Mouse (Mus musculus): Measurements from ENCODE around the gene Dnaaf3.

Gene Dnaaf3

DNA sequence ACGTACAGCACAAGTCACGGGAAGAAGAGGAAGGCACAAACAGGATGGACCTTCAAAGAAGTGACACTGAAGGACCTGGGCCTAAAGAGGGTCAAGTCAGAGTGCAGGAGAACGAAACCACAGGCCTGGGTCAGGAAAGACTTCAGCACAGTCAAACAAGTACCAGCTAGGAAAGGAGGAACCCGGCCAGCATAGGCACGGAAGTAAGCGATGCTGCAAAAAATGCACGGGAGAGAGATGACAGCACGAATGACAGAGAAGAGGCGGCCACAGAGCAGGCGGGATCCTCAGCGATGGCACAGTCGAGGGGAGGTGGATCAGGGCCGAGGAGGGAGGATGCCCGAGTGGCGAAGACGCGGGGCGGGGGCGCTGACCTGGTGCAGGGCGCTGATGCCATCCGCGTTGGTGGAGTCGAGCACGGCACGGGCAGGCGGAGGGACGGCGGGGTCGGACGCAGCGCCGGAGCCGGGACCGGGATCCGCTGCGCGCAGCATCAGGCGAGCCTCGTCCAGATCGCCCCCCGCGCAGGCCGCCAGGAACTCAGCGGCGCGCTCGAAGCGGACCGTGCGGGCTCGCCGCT lies 31.3 kb downstream of the Dnaaf3 start:
- in situ Hi-C loops (cut with MboI; ENCODE audit: low sequenced_read_pairs): no loop called here

- in situ Hi-C loops (cut with MboI; ENCODE audit: low sequenced_read_pairs): no loop called here
These were observed 33.2 kb downstream of the Dnaaf3 start for GRCm38 (mm10) chr7:4499034-4499433.

DNA sequence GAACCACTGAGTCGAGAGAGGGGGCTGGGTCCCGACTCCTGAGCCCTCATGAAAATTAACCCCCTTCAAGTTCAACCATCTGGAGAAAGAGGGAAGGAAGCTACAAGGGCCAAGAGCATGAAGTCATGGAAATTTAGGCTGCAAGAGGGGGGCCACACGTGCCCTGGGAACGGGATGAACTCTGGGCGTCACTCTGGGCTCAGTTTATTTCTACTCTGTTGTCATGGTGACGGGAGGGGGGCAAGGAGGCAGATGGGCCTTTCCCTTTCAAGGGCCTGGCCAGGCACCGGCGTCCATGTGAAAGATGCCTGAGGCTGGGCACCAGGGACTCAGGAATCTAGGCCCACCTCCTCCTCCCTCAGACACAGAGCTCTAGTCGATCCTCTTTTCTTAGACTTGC lies 34.0 kb downstream of the Dnaaf3 start:
- in situ Hi-C loops (cut with MboI; ENCODE audit: low sequenced_read_pairs): no loop called here

DNA sequence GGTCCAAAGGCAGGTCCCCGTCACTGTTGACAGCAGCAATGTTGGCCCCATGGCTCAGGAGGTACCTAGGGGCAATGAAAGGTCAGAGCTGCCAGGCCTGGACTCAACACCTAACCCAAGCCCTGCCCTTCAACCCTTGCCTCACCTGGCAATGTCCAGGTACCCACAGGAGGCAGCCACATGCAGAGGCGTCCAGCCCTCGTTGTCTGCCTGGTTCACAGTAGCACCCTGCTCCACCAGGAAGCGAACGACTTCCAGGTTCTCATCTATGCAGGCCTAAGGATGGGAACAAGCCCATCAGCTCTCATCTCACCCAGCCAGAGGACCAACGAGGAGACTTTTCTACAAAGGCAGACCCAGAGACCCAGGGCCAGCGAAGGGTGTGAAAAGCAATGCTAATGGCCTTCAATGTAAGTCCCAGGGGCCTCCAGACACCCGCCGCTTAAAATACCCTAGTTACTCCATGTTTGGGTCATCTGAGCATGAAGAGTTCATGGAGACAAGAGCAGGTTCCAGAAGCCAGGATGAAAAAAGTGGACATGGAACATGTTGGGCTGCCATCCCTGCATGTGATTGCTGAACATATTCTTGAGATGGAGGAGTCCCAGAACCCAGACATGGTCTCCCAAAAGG lies 34.9 kb downstream of the Dnaaf3 start:
- in situ Hi-C loops (cut with MboI; ENCODE audit: low sequenced_read_pairs): no loop called here

GRCm38 (mm10) chr7:4496468-4496867 lies 35.8 kb downstream of the Dnaaf3 start:
- in situ Hi-C loops (cut with MboI; ENCODE audit: low sequenced_read_pairs): no loop called here

- in situ Hi-C loops (cut with MboI; ENCODE audit: low sequenced_read_pairs): no loop called here
These were observed 38.3 kb downstream of the Dnaaf3 start for GRCm38 (mm10) chr7:4493991-4494390.

DNA sequence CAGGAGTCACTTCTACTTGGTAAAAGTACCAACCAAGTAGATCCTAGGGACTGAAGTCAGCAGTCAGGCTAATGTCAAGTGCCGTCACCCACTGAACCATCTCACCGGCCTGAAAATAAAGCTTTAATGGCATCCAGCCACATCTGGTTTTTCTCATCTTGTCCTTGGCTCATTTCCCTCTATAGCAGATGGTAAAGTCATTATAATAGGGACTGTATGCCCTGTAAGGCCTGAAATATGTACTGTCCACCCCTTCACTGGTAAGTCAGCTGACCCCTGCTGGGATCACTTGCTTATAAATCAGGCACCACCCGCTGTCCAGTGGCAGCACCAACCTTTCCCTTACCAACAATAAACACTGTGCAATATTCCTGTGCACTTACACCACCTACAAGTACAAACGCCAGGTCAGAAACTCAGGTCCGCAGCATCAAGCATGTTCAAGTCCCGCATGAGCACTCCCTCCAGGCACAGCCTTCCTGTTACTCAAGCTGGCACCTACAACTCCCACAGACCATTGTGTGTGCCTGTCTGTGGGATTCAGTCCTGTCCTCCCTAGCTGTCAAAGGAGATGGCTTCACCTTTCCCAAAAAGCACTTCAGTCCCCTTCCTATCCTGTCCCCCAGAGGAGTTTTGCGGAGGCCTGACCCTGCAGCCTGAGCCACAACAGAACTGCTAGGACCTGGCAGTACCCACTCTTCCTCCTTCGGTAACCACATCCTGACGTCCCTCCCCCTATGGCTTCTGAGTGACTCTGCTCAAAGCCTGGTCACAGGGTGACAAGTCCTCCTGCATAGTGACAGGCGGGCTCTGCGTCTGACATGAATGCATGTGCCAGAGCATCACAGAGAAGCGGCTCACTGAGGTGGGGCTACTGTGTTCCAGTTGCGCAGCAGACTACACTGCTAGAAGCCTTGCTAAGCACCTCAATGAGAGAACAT lies 39.7 kb downstream of the Dnaaf3 start:
- in situ Hi-C loops (cut with MboI; ENCODE audit: low sequenced_read_pairs): no loop called here

- in situ Hi-C loops (cut with MboI; ENCODE audit: low sequenced_read_pairs): no loop called here
These were observed 40.9 kb downstream of the Dnaaf3 start for GRCm38 (mm10) chr7:4491308-4491707.

DNA sequence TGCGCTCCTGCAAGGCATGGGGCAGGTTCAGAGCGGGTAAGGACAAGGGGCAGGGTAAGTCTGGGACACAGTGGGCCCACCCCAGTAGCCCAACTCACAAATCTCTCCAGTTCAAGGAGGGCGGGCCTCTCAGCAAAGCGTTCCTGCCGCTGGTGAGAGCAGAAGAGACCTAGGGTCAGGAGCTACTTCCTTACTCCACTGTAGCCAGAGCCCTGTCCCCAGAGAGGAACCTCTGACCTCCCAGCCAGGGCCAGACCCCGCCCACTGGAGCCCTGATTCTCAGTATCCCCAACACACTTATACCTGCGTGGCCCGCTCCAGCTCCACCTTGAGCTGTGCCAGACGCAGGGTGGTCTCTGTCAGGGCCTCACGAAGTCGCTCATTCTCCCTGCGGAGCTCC lies 50.0 kb downstream of the Dnaaf3 start:
- in situ Hi-C loops (cut with MboI; ENCODE audit: low sequenced_read_pairs): no loop called here

DNA sequence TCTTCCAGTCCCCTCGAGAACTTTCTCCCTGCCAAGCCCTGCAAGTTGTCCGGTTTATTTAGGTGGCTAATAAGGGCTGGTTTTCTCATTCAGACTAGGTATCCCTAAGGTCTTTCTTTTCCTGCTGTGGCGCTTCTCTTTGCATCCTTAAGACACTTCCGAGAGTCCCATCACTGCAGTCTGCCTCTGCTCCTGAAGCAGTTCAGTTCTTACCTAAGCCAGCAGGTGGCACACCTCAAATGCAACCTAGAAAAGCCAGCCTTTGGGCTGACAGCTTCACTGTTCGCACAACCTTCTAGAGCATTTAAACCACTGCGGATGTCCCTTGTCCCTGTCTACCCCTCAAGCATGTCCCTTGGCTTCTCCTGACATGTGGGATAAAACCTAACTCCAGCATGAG lies 52.6 kb downstream of the Dnaaf3 start:
- in situ Hi-C loops (cut with MboI; ENCODE audit: low sequenced_read_pairs): no loop called here

DNA sequence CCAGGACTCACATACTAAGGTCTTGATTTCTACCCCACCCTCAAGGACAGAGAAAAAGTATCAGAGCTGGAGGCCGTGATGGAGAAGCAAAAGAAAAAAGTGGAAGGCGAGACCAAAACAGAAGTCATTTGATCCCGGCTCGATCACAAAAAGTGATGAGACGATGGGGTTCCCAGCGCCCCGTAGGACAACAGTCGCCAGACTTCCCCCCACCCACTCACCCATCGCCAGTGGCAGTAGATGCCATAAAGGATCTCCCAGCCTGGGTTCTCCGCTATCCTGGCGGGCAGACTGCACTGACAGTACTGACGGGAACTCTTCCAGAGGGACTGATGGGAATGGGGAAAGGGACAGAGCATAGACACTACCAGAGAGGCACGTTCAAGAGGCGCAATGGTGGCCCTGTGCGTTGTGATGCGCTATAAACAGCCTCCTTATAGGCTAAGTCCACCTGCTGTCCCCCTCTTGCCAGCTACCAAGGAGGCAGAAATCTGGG lies 53.4 kb downstream of the Dnaaf3 start:
- in situ Hi-C loops (cut with MboI; ENCODE audit: low sequenced_read_pairs): no loop called here

DNA sequence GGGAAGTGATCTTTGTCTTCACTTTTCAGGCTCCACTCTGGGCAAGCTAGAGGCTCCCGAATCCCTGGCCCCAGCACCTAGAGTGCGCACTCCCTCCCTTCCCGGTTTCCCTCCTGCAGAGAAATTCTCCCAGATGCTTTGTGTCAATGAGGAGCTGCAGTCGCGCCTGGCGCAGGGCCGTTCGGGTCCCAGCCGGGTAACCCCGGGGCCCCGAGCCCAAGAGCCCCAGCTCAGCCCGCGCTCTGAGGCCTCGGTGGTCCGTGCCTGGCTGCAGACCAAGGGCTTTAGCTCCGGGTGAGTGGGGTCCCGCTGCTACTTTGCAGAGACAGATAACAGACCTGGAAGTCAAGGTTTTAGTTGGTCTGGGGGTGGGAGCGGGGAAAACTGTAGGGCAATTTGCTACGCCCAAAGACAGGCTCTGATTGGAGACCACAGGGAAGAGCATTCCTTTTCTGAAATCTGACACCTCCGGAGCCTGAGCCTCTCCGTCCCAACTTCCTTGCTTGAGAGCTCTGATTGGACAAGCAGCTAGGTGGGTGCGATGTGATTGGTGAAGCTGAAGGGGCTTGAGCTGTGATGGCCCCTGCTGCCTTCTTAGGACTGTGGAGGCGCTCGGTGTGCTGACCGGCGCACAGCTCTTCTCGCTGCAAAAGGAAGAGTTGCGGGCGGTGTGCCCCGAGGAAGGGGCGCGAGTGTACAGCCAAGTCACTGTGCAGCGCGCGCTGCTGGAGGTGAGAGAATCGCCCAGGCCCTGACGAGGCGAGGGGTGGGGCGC lies 54.0 kb downstream of the Dnaaf3 start:
- in situ Hi-C loops (cut with MboI; ENCODE audit: low sequenced_read_pairs): no loop called here

DNA sequence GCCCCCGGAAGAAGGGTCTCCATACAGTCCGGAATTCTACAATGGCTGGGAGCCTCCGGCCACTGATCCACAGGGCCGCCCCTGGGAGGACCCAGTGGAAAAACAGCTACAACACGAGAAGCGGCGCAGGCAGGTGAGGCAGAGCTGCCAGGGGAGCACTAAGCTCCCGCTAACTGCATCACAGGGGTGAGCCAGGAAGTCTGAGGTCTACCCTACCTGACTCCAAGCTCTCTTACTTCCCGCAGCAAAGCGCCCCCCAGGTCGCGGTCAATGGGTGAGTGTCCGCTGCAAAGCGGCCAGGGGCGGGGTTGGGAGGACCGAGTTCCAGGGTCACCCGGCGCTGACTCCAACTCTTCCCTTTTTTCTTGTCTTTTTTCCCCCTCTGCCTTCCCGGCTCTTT lies 58.3 kb downstream of the Dnaaf3 start:
- in situ Hi-C loops (cut with MboI; ENCODE audit: low sequenced_read_pairs): no loop called here
